Mouse (Mus musculus) megakaryocyte progenitor cell, adult 5-6 weeks (primary cell): ENCODE data around the gene Efs. TPM values are rescaled to one million over a fixed set of nuclear protein-coding genes. Genes with fewer than 3 reads are reported as not detected.
A peak's percentile ranks its signal among the peaks of the same experiment; 100 is the strongest.

Experiments used
- ATAC-seq: replicated peaks from 2 replicates; pipeline ENCODE4 v1.8.0; 2016; ENCODE audit warnings: mild to moderate bottlenecking, moderate TSS enrichment, inconsistent platforms; ENCODE audit not compliant: poor library complexity
- total RNA-seq, 2 experiments: library from RNA; stranded (forward) in 1 of 2; stranded (reverse) in 1 of 2; fragments of 157-497, 149-512 nt in 1 of 2; fragments of 200-1000 nt in 1 of 2; gene quantifications; 2 replicates each; pipeline versions ENCODE4 v1.2.3 to v1.2.4; 2015 to 2017

Efs gene
- total RNA-seq, 2 experiments from 2014 or later: not detected

GRCm38 (mm10) chr14:54926401-54927158 is 654 bp upstream of the Efs start:
- no peak for ATAC-seq

GRCm38 (mm10) chr14:54924641-54925348 is 1.1 kb downstream of the Efs start:
- peak; percentile 67 for ATAC-seq

- no peak for ATAC-seq
Measured at GRCm38 (mm10) chr14:54920076-54920685, 5.7 kb downstream of the Efs start.

- no peak for ATAC-seq
Measured at GRCm38 (mm10) chr14:54913343-54913742, 12.6 kb downstream of the Efs start.

- ATAC-seq: peak; percentile 70
Measured at GRCm38 (mm10) chr14:54912886-54913285, 13.0 kb downstream of the Efs start, which contains the start of gene Slc22a17. Slc22a17 (minus strand) TSS chr14:54913132.

- ATAC-seq: no peak
Measured at GRCm38 (mm10) chr14:54912109-54912850, 13.6 kb downstream of the Efs start.

- peak; percentile 42; the same call in 1 of the 2 replicates for ATAC-seq
Measured at GRCm38 (mm10) chr14:54908682-54909081, 17.2 kb downstream of the Efs start.

GRCm38 (mm10) chr14:54903641-54904040 is 22.3 kb downstream of the Efs start:
- no peak for ATAC-seq

GRCm38 (mm10) chr14:54900383-54900782 is 25.5 kb downstream of the Efs start:
- ATAC-seq: peak; percentile 88

GRCm38 (mm10) chr14:54897445-54897844 is 28.5 kb downstream of the Efs start:
- no peak for ATAC-seq

- ATAC-seq: peak; percentile 20
Measured at GRCm38 (mm10) chr14:54894296-54895151, 31.4 kb downstream of the Efs start.

GRCm38 (mm10) chr14:54893651-54894181 is 32.2 kb downstream of the Efs start:
- ATAC-seq: peak; percentile 97

GRCm38 (mm10) chr14:54892200-54892599 is 33.7 kb downstream of the Efs start, which contains the start of gene Pabpn1:
Pabpn1 (plus strand) TSS chr14:54892500.
- no peak for ATAC-seq

- no peak for ATAC-seq
Measured at GRCm38 (mm10) chr14:54885309-54885708, 40.6 kb downstream of the Efs start.

- no peak; the same call in 1 of the 2 replicates for ATAC-seq
Measured at GRCm38 (mm10) chr14:54884022-54884712, 41.8 kb downstream of the Efs start.

- ATAC-seq: peak; percentile 99
Measured at GRCm38 (mm10) chr14:54883154-54884021, 42.5 kb downstream of the Efs start, which contains the start of the genes Bcl2l2 and Gm20521. Bcl2l2 (plus strand) TSS chr14:54883377. Gm20521 (plus strand) TSS chr14:54883441.

- ATAC-seq: peak; percentile 69
Measured at GRCm38 (mm10) chr14:54877048-54877715, 48.7 kb downstream of the Efs start, which contains the start of gene Ppp1r3e. Ppp1r3e (minus strand) TSS chr14:54877550.
